Mouse (Mus musculus): ENCODE results near the gene Anapc2.
A peak's percentile ranks its signal among the peaks of the same experiment; 100 is the strongest.

The Anapc2 gene

GRCm38 (mm10) chr2:25271827-25272511 is at the start of gene Anapc2, which contains the start of gene Ssna1:
Anapc2 (plus strand) TSS chr2:25272478.
Ssna1 (minus strand) TSS chr2:25272438.
- DNase-seq, result peak; percentile 99

DNA sequence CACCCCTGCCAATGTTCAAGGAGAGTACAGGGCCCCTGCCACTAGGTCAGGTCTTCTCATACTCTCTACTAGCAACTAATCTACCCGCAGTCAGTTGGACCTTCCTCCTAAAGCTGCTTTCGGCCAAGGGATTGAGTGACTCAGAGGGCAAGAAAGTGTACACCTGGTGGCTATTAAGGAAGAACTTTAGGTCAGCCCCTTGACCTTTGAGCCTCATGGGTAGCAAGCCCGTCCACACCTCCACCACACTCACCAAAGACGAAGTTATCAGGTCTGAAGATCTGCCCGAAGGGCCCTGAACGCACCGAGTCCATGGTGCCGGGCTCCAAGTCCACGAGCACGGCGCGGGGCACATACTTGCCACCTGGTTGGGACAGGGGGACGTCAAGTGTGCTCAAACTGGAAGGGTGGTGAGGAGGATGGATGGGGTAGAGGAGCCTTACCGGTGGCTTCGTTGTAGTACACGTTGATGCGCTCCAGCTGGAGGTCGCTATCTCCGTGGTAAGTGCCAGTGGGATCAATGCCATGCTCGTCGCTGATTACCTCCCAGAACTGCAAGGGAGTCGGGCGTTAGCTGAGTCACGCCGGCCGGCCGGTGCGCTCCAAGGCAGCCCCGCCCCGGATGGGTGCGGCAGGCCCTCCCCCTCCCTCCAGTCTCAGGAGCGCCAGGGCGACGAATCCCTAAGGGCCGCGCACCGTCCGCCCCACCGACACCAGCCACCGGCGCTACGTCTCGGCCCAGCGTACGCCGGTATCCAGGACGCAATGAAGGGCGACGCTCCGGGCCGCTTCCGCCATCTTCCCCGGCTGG is 48.4 kb upstream of the Anapc2 start:
- DNase-seq, result peak; percentile 99

- DNase-seq, result no peak
Observed at GRCm38 (mm10) chr2:25224492-25224765, 47.8 kb upstream of the Anapc2 start, which contains the start of gene Tubb4b. Tubb4b (minus strand) TSS chr2:25224702.

GRCm38 (mm10) chr2:25224766-25225752 is 47.2 kb upstream of the Anapc2 start:
- peak; percentile 100 for DNase-seq

- peak; percentile 91 for DNase-seq
Observed at GRCm38 (mm10) chr2:25225811-25226379, 46.4 kb upstream of the Anapc2 start.

GRCm38 (mm10) chr2:25226864-25227263 is 45.4 kb upstream of the Anapc2 start:
- DNase-seq, result peak; percentile 93

- DNase-seq, result no peak
Observed at GRCm38 (mm10) chr2:25227406-25227805, 44.9 kb upstream of the Anapc2 start.

DNA sequence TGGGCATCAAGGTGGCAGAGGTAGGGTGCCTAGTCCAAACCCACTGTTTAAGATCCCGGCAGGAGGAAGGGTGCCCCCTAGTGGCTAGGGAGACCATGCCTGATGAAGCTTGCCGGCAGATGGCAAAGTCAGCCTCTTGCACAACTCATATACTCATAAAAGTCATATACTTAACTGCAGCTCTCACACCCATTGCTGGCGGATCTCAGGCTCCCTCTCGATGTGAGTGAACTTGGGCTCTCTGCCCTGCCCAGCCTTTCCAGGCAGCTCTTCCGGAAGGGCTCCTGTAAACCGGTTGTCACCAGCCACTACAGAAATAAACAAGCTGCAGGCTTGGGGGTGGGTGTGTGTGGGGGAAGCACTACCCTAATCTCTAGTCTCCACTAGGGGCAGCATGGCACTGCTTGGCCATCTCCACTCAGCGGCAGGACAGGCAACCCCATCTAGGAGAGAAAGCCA is 43.8 kb upstream of the Anapc2 start:
- peak; percentile 99 for DNase-seq

DNA sequence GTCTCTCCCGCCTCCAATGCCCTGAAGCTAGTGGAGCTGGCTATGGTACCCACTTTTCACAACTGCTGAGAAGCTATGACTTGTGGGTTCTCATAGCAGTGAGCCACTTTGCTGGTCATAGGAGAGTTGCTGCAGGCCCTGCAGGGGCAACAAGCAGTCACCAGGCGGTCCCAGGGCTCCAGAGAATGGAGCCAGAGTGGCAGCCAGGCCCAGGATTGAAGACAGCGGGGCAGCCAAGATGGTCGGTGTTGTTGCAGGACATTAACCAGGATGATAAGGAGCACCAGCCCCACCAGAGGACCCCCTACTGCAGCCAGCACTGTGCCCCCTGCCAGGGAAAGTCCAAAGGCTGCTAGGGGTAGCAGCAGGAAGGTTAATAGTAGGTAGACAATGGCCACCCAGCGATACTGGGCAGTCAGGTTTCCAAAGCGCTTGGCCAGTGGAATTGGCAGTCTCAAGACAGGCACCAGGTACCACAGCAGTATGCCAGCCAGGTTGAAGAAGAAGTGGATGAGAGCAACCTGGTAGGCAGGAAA is 43.2 kb upstream of the Anapc2 start:
- DNase-seq, result peak; percentile 95

DNA sequence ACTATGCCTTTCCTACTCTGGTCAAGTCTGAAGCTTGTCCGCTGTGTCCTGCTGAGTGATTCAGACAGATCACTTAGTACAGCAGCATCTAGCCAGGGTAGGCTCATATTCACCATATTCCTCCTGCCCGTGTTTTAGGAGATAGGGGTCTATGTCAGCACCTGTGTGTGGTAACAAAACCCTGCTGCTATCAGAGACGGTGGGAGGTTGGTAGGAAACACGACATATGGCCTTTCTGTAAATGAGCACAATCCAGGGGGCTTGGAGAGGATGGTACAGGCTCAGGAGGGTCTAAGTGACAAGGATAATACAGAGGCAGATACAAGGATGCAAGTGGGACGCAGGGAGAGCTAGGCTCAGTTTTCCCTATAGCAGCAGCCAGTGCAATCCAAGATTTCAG is 42.7 kb upstream of the Anapc2 start:
- peak; percentile 92 for DNase-seq

- DNase-seq, result peak; percentile 91
Observed at GRCm38 (mm10) chr2:25230581-25230980, 41.7 kb upstream of the Anapc2 start.

DNA sequence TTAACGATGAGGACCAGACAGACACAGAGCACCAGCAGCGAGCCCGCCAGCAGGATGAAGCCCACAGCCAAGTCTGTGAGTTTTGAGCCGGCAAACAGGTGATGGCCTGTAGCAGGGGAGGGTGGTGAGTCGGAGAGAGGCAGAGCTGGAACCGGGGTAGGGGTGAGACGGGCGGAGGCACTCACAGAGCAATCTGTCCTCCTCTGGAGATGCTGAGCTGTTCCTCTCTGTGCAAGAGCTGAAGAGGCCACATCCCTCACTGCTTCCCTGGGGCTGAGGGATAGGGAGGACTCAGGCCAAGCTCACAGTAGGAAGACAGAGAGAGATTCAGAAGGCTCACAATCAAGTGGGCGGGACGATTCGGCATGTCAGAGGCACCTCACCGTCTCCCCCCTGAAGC is 41.2 kb upstream of the Anapc2 start:
- DNase-seq, result peak; percentile 88

- DNase-seq, result no peak
Observed at GRCm38 (mm10) chr2:25233421-25233820, 38.9 kb upstream of the Anapc2 start.

- no peak for DNase-seq
Observed at GRCm38 (mm10) chr2:25234050-25234449, 38.2 kb upstream of the Anapc2 start, which contains the start of gene Slc34a3. Slc34a3 (minus strand) TSS chr2:25234364.

DNA sequence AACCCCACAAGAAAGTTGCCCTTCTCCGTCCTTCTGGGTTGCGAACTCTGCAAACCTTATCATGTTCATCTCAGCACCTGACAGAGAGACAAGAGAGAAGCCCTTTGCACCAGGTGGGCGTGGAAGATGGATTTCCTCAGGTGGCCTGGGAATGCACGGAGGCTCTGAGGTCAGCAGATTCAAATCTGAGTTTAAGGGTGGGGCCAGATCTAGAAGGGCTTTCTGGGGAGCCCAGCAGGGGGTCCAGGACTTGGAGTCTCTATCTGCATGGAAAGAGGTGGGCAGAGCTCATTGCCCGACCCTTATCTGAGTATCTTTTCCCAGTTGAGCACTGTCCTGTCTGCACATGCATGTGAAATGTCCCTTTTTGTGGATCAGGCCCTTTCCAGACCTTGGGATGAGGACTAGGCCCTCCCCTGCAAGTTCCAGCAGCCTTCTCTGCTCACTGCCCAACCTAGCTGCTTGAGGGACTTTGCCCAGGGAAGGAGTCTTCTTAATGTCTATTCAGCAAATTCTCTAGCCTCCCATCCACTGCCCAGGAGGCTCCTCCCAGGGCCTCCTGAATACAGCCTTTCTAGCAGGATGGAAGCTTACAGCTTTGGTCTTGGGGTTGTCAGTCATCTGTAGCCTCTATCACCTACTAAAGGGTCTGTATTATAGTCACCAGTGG is 37.6 kb upstream of the Anapc2 start:
- DNase-seq, result no peak

- DNase-seq, result no peak
Observed at GRCm38 (mm10) chr2:25236614-25237013, 35.7 kb upstream of the Anapc2 start, which contains the start of gene Rnf224. Rnf224 (minus strand) TSS chr2:25236787.

GRCm38 (mm10) chr2:25237522-25237921 is 34.8 kb upstream of the Anapc2 start:
- no peak for DNase-seq

GRCm38 (mm10) chr2:25238106-25238505 is 34.2 kb upstream of the Anapc2 start:
- DNase-seq, result no peak

DNA sequence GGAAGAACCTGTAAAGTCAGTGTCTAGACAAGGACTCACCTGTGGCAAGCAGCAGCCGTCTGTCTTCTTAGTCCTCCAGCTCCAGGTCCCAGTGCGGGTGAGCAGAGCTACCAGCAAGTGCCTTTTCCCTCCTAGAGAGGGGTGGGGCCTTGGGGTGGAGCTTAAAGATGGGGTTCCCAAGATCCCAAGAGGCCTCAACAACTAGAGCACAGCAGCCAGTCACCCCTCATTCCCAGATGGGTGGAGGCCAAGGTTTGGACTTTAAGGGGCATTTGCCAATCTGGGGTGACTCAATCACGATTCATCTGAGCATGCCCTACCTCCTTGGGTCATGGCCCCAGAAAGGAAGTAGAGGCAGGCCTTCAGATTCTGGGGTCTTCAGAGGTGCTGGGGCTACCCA is 32.5 kb upstream of the Anapc2 start:
- DNase-seq, result no peak

- DNase-seq, result no peak
Observed at GRCm38 (mm10) chr2:25240310-25240709, 32.0 kb upstream of the Anapc2 start.

DNA sequence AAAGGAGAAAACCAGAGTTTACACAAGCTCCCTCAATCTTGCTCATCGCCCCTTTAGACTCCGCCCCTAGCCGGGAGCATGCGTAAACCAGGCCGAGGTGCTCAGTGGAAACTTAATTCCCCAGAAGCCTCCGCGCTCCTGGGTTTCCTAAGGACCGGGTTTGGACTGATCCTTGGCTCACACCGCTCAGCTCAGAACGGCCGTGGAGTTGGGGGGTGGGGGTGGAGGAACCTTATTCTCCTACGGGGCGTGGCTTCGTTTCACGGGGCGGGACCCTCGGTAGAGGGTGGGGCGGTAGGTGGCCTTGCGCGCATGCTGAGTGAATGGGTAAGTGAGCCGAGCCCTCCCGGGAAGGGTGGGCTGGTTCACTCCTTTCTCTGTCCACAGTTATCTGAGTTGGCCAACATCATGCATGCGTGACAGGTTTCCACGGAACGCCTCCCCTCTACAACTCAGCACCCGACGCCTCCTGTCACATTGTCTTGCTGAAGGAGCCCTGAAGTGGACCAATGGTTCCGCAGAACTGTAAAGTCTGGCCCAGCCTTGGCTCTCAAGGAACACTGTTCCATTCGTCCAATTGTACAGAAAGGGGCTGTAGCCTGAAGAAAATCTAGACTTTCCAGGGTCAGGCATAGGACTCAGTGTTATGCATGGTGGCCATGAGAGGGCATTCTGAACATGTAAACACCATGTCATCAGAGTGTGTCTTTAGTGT is 31.4 kb upstream of the Anapc2 start:
- peak; percentile 98 for DNase-seq
